Mouse (Mus musculus): ENCODE data around the gene Letmd1. TPM values are rescaled to one million over a fixed set of nuclear protein-coding genes. Genes with fewer than 3 reads are reported as not detected.

Gene Letmd1
- polyA plus RNA-seq, 1 experiment, result 26.1 TPM

DNA sequence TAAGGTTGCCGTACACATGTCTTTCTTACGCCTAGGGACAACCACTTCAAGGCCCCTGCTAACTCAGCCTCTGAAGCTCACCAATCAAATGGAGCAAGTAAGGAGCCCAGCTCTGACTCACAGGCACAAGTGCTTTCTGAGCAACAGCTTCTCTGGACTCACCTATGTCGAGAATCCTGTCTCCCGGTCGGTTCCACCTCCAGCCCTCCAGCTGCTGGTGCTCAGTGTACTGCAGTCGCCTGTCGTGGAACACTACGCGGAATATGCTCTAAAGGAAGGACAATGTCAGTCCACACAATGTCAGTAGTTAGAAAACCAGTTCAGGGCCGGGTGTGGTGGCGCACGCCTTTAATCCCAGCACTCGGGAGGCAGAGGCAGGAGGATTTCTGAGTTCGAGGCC is 56.6 kb downstream of the Letmd1 start:
- WGBS, result 96% methylated on average over 14 of the region's 14 CpGs
- TF ChIP-seq CTCF (IDR thresholded peaks at IDR 0.05; ENCODE audit: extremely low read depth, insufficient read length, insufficient replicate concordance, low read depth, low read length) (no peak), POLR2A (IDR thresholded peaks at IDR 0.05; ENCODE audit: low read depth, low read length) (no peak)
- Histone ChIP-seq H3K4me1 (ENCODE audit: control insufficient read depth, insufficient read depth, insufficient read length, low read length) (no peaks in the 10 kb centered on the region), H3K27ac (ENCODE audit: insufficient read depth, low read depth, low read length) (no peak overlapping the region), H3K36me3 (ENCODE audit: control insufficient read depth, insufficient read depth, low read length) (no peaks in the 10 kb centered on the region; the same call in 1 of the 2 replicates), H3K27me3 (ENCODE audit: control insufficient read depth, insufficient read depth, low read length) (no peaks in the 10 kb centered on the region), H3K4me3 (ENCODE audit: low read depth, low read length) (no peak overlapping the region)

DNA sequence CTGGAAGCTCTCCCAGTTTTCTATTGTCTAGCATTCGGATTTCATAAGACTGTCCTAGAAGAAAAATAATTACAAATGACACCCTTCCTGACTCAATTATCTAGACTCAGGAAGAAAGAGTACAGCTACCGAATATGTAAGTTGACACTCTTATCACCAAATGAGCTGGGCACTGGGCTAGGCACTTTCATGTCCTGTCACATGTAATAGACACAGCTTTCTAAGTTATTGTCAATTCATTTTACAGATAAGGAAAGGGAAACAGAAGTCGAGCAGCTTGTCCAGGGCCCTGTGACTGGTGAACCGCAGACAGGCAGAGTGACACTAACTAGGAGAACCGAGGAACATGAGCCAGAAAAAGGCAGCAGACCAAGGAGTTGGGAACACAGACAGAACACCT is 59.1 kb downstream of the Letmd1 start:
- TF ChIP-seq CTCF (IDR thresholded peaks at IDR 0.05; ENCODE audit: extremely low read depth, insufficient read length, insufficient replicate concordance, low read depth, low read length), result no peak
- TF ChIP-seq POLR2A (IDR thresholded peaks at IDR 0.05; ENCODE audit: low read depth, low read length), result no peak
- 65% methylated on average over 5 of the region's 5 CpGs for WGBS

More for the DNA sequence above, 59.1 kb downstream of the Letmd1 start:
- no peak overlapping the region for H3K27ac ChIP-seq (ENCODE audit: insufficient read depth, low read depth, low read length)
- H3K36me3 ChIP-seq (ENCODE audit: control insufficient read depth, insufficient read depth, low read length), result no peaks in the 10 kb centered on the region; the same call in 1 of the 2 replicates
- no peak overlapping the region for H3K4me3 ChIP-seq (ENCODE audit: low read depth, low read length)
- H3K4me1 ChIP-seq (ENCODE audit: control insufficient read depth, insufficient read depth, insufficient read length, low read length), result no peaks in the 10 kb centered on the region
- no peaks in the 10 kb centered on the region for H3K27me3 ChIP-seq (ENCODE audit: control insufficient read depth, insufficient read depth, low read length)

Other genes with a start within 250 kb of the Letmd1 start
- 24.4 and 41.8 TPM in 2 replicates for gene Atf1, start 241.2 kb upstream of the Letmd1 start, polyA plus RNA-seq (2012; rRNA removed)
- not detected in 2 replicates for gene Tmprss12, start 188.2 kb upstream of the Letmd1 start, polyA plus RNA-seq (2012; rRNA removed)
- 12.7 and 16.4 TPM in 2 replicates for gene Mettl7a1, start 164.9 kb upstream of the Letmd1 start, polyA plus RNA-seq (2012; rRNA removed)
- gene Mettl7a3, start 134.1 kb upstream of the Letmd1 start, polyA plus RNA-seq (2012; rRNA removed), result not detected in 2 replicates
- gene Methig1, start 115.9 kb upstream of the Letmd1 start, polyA plus RNA-seq (2012; rRNA removed), result not detected in 2 replicates
- gene Mettl7a2, start 115.8 kb upstream of the Letmd1 start, polyA plus RNA-seq (2012; rRNA removed), result not detected in 2 replicates
- gene Higd1c, start 104.5 kb upstream of the Letmd1 start, polyA plus RNA-seq (2012; rRNA removed), result not detected in 2 replicates
- 0.13 and 0.20 TPM in 2 replicates for gene Gm5475, start 46.9 kb upstream of the Letmd1 start, polyA plus RNA-seq (2012; rRNA removed)
- 39.4 and 138 TPM in 2 replicates for gene Slc11a2, start 44.0 kb upstream of the Letmd1 start, polyA plus RNA-seq (2012; rRNA removed)
- 0.62 and 0.96 TPM in 2 replicates for gene Csrnp2, start 26.5 kb downstream of the Letmd1 start, polyA plus RNA-seq (2012; rRNA removed)
- gene Tfcp2, start 83.0 kb downstream of the Letmd1 start, polyA plus RNA-seq (2012; rRNA removed), result 1.7 and 2.1 TPM in 2 replicates
- gene Pou6f1, start 131.0 kb downstream of the Letmd1 start, polyA plus RNA-seq (2012; rRNA removed), result 7.2 and 12.0 TPM in 2 replicates
- 597 and 1,087 TPM in 2 replicates for gene Dazap2, start 146.3 kb downstream of the Letmd1 start, polyA plus RNA-seq (2012; rRNA removed)
- 154 and 384 TPM in 2 replicates for gene Smagp, start 167.9 kb downstream of the Letmd1 start, polyA plus RNA-seq (2012; rRNA removed)
- gene Bin2, start 200.5 kb downstream of the Letmd1 start, polyA plus RNA-seq (2012; rRNA removed), result 6.6 and 13.0 TPM in 2 replicates
- 55.9 and 26,246 TPM in 2 replicates for gene Cela1, start 218.9 kb downstream of the Letmd1 start, polyA plus RNA-seq (2012; rRNA removed)